Mouse (Mus musculus): ENCODE data around the gene Galntl6. TPM values are rescaled to one million over a fixed set of nuclear protein-coding genes. Genes with fewer than 3 reads are reported as not detected.
A peak's percentile ranks its signal among the peaks of the same experiment; 100 is the strongest.

Galntl6 gene
- polyA plus RNA-seq, 1 experiment from 2014 or later = 16.9 TPM

DNA sequence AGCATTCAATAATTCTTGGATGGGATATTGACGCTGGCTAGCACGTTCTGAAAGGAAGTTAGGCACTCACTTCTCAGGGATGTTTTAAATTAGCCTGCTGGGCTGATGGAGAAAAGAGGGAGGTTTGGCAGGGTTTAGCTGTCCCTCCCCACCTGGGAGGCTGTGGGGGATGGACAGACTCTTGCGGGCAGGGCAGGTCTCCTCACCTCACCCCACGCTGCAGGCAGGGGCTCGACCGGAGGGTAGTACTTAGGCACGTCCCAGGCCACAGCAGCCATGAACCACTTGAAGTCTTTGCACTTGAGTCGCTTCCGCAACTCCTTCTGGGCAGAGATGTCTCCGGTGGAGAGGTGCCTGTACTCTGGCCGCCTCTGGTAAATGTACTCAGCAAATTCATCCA, 1075.5 kb downstream of the Galntl6 start:
- no peaks in the 10 kb centered on the region for H3K36me3 ChIP-seq (replicated peaks; ENCODE audit: control insufficient read depth, insufficient read depth)
- no peak for DNase-seq (ENCODE audit: low spot score)
- no peaks in the 10 kb centered on the region for H3K9me3 ChIP-seq (ENCODE audit: control insufficient read depth, low read length)
- no peaks in the 10 kb centered on the region for H3K4me1 ChIP-seq (replicated peaks; ENCODE audit: control insufficient read depth, insufficient read depth, low read length)
- 0 out of 2 replicates have a peak overlapping the region, but pooled peaks have one; percentile 5 for H3K4me2 ChIP-seq (replicated peaks)
- H3K9ac ChIP-seq = no peak overlapping the region
- ATAC-seq (ENCODE audit: low FRiP score) = no peak
- H3K27ac ChIP-seq = no peak overlapping the region
- WGBS = 59% methylated on average over 11 of the region's 11 CpGs
- H3K27me3 ChIP-seq (ENCODE audit: control insufficient read depth, insufficient read depth, low read length) = no peaks in the 10 kb centered on the region
- no peak overlapping the region for H3K4me3 ChIP-seq (replicated peaks; ENCODE audit: low read length)

DNA sequence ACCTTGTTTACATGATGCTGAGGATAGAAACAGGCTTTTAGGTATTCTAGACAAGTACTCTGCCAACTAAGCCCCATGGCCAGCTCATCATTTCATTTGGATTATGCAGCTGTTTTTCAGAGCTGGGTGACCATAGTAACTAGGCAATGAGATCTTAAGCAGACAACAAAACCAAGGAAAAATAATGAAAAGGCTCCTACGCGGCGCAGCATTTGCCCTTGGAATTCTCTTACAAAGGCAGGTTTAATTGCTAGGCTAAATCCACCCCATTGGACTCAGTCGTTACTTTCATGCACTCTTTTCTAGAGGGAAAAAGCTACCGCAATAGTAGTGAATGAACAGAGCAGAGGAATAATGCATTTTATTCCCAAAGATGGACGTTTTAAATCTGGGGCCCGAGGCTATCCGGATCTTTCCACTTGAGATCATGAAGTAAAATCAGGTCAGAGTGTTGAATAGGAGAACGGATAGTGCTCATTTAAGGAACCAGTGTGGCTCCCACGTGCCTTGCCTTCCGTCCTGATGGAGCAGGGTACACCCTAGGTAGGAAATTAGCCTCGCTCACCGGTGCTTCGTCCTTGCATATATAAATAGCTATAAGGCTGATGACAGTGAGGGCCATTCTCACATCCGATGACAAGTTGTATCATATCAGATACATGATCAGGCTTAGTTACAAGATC, 1076.1 kb downstream of the Galntl6 start:
- no peak for DNase-seq (ENCODE audit: low spot score)
- no peak overlapping the region for H3K9ac ChIP-seq
- H3K36me3 ChIP-seq (replicated peaks; ENCODE audit: control insufficient read depth, insufficient read depth) = no peaks in the 10 kb centered on the region
- 67% methylated on average over 15 of the region's 15 CpGs for WGBS
- no peaks in the 10 kb centered on the region for H3K4me1 ChIP-seq (replicated peaks; ENCODE audit: control insufficient read depth, insufficient read depth, low read length)
- no peaks in the 10 kb centered on the region for H3K9me3 ChIP-seq (ENCODE audit: control insufficient read depth, low read length)
- no peak for ATAC-seq (ENCODE audit: low FRiP score)
- no peak overlapping the region for H3K4me3 ChIP-seq (replicated peaks; ENCODE audit: low read length)
- no peaks in the 10 kb centered on the region for H3K27me3 ChIP-seq (ENCODE audit: control insufficient read depth, insufficient read depth, low read length)
- no peak overlapping the region for H3K27ac ChIP-seq
- H3K4me2 ChIP-seq (replicated peaks) = no peak overlapping the region

DNA sequence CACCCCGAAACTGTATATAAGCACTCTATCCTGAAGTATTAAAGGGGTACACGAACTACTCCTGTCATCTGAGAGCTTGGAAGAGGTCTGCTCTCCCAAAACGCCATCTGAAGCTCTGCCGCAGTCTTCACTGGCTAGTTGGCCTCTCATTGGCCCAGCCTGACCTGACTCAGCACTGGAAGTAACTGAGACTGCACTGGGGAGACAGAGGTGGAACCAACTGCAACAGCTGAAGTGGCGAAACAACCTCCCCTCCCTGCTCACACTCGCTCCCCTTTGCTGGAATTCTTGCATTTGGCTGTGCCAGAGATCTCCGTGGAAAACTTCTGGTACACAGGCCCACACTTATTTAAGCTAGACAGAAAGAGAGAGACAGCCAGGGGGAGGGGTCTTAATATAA, 1089.3 kb downstream of the Galntl6 start:
- 79% methylated on average over 7 of the region's 7 CpGs for WGBS
- H3K4me2 ChIP-seq (replicated peaks) = no peak overlapping the region
- H3K4me1 ChIP-seq (replicated peaks; ENCODE audit: control insufficient read depth, insufficient read depth, low read length) = no peaks in the 10 kb centered on the region
- no peaks in the 10 kb centered on the region for H3K27me3 ChIP-seq (ENCODE audit: control insufficient read depth, insufficient read depth, low read length)
- H3K27ac ChIP-seq = no peak overlapping the region
- no peaks in the 10 kb centered on the region for H3K36me3 ChIP-seq (replicated peaks; ENCODE audit: control insufficient read depth, insufficient read depth)
- no peak for DNase-seq (ENCODE audit: low spot score)
- H3K9me3 ChIP-seq (ENCODE audit: control insufficient read depth, low read length) = no peaks in the 10 kb centered on the region
- no peak for ATAC-seq (ENCODE audit: low FRiP score)
- H3K9ac ChIP-seq = no peak overlapping the region
- no peak overlapping the region for H3K4me3 ChIP-seq (replicated peaks; ENCODE audit: low read length)

DNA sequence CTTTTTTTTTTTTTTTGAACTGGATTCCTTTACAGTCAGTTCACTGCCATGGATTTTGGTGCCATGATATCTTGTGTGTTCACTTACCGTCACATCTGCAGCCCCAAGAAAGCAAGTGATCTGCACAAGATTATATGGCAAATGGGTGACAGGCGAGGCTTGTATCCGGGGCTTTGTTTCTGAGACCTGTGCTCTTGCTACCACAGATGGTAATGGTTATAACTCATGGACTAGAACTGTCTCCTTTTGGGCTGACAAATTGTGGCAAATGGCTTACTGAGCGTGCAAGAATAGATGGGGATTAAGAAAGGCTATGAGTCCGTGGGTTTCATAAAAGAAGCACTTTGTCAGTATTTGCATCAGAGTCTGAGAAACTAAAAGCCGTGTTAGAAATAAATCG, 1096.4 kb downstream of the Galntl6 start:
- no peak overlapping the region for H3K4me3 ChIP-seq (replicated peaks; ENCODE audit: low read length)
- 71% methylated on average over 7 of the region's 7 CpGs for WGBS
- no peak for ATAC-seq (ENCODE audit: low FRiP score)
- H3K9me3 ChIP-seq (ENCODE audit: control insufficient read depth, low read length) = no peaks in the 10 kb centered on the region
- no peak overlapping the region for H3K4me2 ChIP-seq (replicated peaks)
- no peak overlapping the region for H3K27ac ChIP-seq
- H3K9ac ChIP-seq = no peak overlapping the region
- no peaks in the 10 kb centered on the region for H3K27me3 ChIP-seq (ENCODE audit: control insufficient read depth, insufficient read depth, low read length)
- H3K36me3 ChIP-seq (replicated peaks; ENCODE audit: control insufficient read depth, insufficient read depth) = no peaks in the 10 kb centered on the region
- no peak for DNase-seq (ENCODE audit: low spot score)
- H3K4me1 ChIP-seq (replicated peaks; ENCODE audit: control insufficient read depth, insufficient read depth, low read length) = no peaks in the 10 kb centered on the region

- ATAC-seq (ENCODE audit: low FRiP score) (no peak), DNase-seq (ENCODE audit: low spot score) (no peak)
- H3K27ac ChIP-seq = no peak overlapping the region
- no peak overlapping the region for H3K4me3 ChIP-seq (replicated peaks; ENCODE audit: low read length)
- no peak overlapping the region for H3K4me2 ChIP-seq (replicated peaks)
- H3K9me3 ChIP-seq (ENCODE audit: control insufficient read depth, low read length) = no peaks in the 10 kb centered on the region
- no peaks in the 10 kb centered on the region for H3K27me3 ChIP-seq (ENCODE audit: control insufficient read depth, insufficient read depth, low read length)
- H3K36me3 ChIP-seq (replicated peaks; ENCODE audit: control insufficient read depth, insufficient read depth) = no peaks in the 10 kb centered on the region
- H3K4me1 ChIP-seq (replicated peaks; ENCODE audit: control insufficient read depth, insufficient read depth, low read length) = no peaks in the 10 kb centered on the region
- WGBS = 81% methylated on average over 4 of the region's 4 CpGs
- no peak overlapping the region for H3K9ac ChIP-seq
Observed at GRCm38 (mm10) chr8:57807060-57807459, 1105.4 kb downstream of the Galntl6 start.

DNA sequence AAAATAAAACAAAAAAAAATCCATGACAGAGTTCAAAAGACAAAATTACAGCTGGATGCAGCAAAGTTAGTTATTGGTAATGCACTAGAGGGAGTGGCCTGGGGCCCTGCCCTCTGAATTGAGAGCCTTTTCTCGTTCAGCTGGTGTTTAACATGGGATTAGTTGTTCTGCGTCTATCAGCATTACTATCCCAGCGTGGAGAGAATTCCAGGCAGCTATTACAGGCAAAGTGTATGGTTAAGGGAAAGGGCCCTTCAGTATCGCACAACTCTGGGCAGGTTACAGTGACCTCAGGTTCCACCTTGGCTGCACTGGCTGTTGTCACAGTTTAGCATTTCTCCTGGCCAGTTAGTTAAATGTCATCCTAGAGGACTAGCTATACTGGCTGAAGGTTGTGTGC, 1107.3 kb downstream of the Galntl6 start:
- no peaks in the 10 kb centered on the region for H3K27me3 ChIP-seq (ENCODE audit: control insufficient read depth, insufficient read depth, low read length)
- DNase-seq (ENCODE audit: low spot score) = no peak
- H3K4me1 ChIP-seq (replicated peaks; ENCODE audit: control insufficient read depth, insufficient read depth, low read length) = no peaks in the 10 kb centered on the region; the same call in 1 of the 2 replicates
- H3K4me3 ChIP-seq (replicated peaks; ENCODE audit: low read length) = no peak overlapping the region
- H3K9me3 ChIP-seq (ENCODE audit: control insufficient read depth, low read length) = no peaks in the 10 kb centered on the region
- no peaks in the 10 kb centered on the region for H3K36me3 ChIP-seq (replicated peaks; ENCODE audit: control insufficient read depth, insufficient read depth)
- no peak overlapping the region for H3K4me2 ChIP-seq (replicated peaks)
- no peak overlapping the region for H3K27ac ChIP-seq
- H3K9ac ChIP-seq = no peak overlapping the region
- ATAC-seq (ENCODE audit: low FRiP score) = no peak
- WGBS = 82% methylated on average over 4 of the region's 4 CpGs

DNA sequence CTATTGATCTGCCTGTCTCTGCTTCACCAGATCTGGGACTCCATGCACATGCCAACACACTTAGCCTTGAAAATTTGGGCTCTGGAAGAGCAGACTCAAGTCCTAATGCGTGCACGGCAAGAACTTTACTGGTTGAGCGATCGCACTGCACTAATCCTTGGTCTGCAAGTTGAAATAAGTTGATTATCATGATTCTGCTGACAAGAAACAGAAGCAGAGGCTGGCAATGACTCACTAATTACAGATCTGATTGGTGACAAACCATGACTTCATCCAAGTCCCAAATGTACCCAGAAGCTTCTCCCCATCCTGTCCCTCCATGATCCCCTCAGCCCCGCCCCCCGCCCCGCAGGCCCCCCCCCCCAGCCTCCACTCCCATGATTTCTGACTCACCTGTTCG, 1108.6 kb downstream of the Galntl6 start:
- H3K4me1 ChIP-seq (replicated peaks; ENCODE audit: control insufficient read depth, insufficient read depth, low read length) = peaks cover 6% of the 10 kb centered on the region
- H3K9me3 ChIP-seq (ENCODE audit: control insufficient read depth, low read length) = no peaks in the 10 kb centered on the region
- H3K36me3 ChIP-seq (replicated peaks; ENCODE audit: control insufficient read depth, insufficient read depth) = no peaks in the 10 kb centered on the region
- H3K4me2 ChIP-seq (replicated peaks) = no peak overlapping the region
- no peak overlapping the region for H3K27ac ChIP-seq
- no peak for ATAC-seq (ENCODE audit: low FRiP score)
- H3K9ac ChIP-seq = no peak overlapping the region
- H3K27me3 ChIP-seq (ENCODE audit: control insufficient read depth, insufficient read depth, low read length) = no peaks in the 10 kb centered on the region
- H3K4me3 ChIP-seq (replicated peaks; ENCODE audit: low read length) = no peak overlapping the region
- 84% methylated on average over 8 of the region's 8 CpGs for WGBS
- no peak for DNase-seq (ENCODE audit: low spot score)

- DNase-seq (ENCODE audit: low spot score) (no peak), ATAC-seq (ENCODE audit: low FRiP score) (no peak)
- no peaks in the 10 kb centered on the region for H3K36me3 ChIP-seq (replicated peaks; ENCODE audit: control insufficient read depth, insufficient read depth)
- H3K4me3 ChIP-seq (replicated peaks; ENCODE audit: low read length) = no peak overlapping the region
- no peak overlapping the region for H3K9ac ChIP-seq
- no peaks in the 10 kb centered on the region for H3K9me3 ChIP-seq (ENCODE audit: control insufficient read depth, low read length)
- H3K4me2 ChIP-seq (replicated peaks) = no peak overlapping the region
- H3K4me1 ChIP-seq (replicated peaks; ENCODE audit: control insufficient read depth, insufficient read depth, low read length) = peaks cover 6% of the 10 kb centered on the region
- no peak overlapping the region for H3K27ac ChIP-seq
- H3K27me3 ChIP-seq (ENCODE audit: control insufficient read depth, insufficient read depth, low read length) = no peaks in the 10 kb centered on the region
- WGBS = 86% methylated on average over 4 of the region's 4 CpGs
Observed at GRCm38 (mm10) chr8:57801197-57801596, 1111.2 kb downstream of the Galntl6 start.

- H3K9ac ChIP-seq = peak overlapping the region; percentile 37
- H3K9me3 ChIP-seq (ENCODE audit: control insufficient read depth, low read length) = no peaks in the 10 kb centered on the region
- peak overlapping the region; percentile 76 for H3K27ac ChIP-seq
- DNase-seq (ENCODE audit: low spot score) (peak; percentile 94), ATAC-seq (ENCODE audit: low FRiP score) (peak; percentile 83)
- H3K4me1 ChIP-seq (replicated peaks; ENCODE audit: control insufficient read depth, insufficient read depth, low read length) = peaks cover 6% of the 10 kb centered on the region
- 20% methylated on average over 4 of the region's 4 CpGs for WGBS
- no peaks in the 10 kb centered on the region for H3K27me3 ChIP-seq (ENCODE audit: control insufficient read depth, insufficient read depth, low read length)
- H3K4me3 ChIP-seq (replicated peaks; ENCODE audit: low read length) = peak overlapping the region; percentile 14
- H3K36me3 ChIP-seq (replicated peaks; ENCODE audit: control insufficient read depth, insufficient read depth) = no peaks in the 10 kb centered on the region
- peak overlapping the region; percentile 50 for H3K4me2 ChIP-seq (replicated peaks)
Observed at GRCm38 (mm10) chr8:57800327-57800726, 1112.1 kb downstream of the Galntl6 start.

DNA sequence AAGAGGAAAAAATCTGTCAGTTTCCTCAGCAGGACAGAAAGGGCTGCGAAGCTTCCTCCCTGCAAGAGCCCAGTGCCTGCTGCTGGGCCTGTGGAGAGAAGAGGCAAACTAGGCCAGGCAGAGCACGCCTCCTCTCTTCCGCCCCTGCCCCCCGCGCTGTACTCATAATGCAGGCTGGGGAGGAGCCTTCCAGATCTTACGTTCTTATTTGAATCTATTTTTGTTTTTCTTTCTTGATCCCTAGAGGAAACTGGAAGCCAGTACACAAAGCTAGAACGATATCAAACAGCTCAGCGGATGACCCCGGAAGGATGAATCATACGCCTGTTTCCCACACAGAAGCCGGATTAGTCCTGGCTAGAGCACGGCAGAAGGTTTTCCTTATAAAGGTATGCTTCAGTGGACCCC, 1112.6 kb downstream of the Galntl6 start:
- Histone ChIP-seq H3K36me3 (replicated peaks; ENCODE audit: control insufficient read depth, insufficient read depth) (no peaks in the 10 kb centered on the region), H3K9me3 (ENCODE audit: control insufficient read depth, low read length) (no peaks in the 10 kb centered on the region), H3K27me3 (ENCODE audit: control insufficient read depth, insufficient read depth, low read length) (no peaks in the 10 kb centered on the region), H3K9ac (peak overlapping the region; percentile 37), H3K4me2 (replicated peaks) (peak overlapping the region; percentile 50), H3K27ac (peak overlapping the region; percentile 76), H3K4me1 (replicated peaks; ENCODE audit: control insufficient read depth, insufficient read depth, low read length) (peaks cover 9% of the 10 kb centered on the region), H3K4me3 (replicated peaks; ENCODE audit: low read length) (peak overlapping the region; percentile 14)
- DNase-seq (ENCODE audit: low spot score) (peak; percentile 57), ATAC-seq (ENCODE audit: low FRiP score) (peak; percentile 82)
- 3% methylated on average over 12 of the region's 12 CpGs for WGBS

Measured in hindbrain, embryonic 14.5 days (tissue).